Mouse (Mus musculus) cerebellum, postnatal 25 days (tissue): Measurements from ENCODE around the gene Slc22a6.
A peak's percentile ranks its signal among the peaks of the same experiment; 100 is the strongest.

ENCODE experiments used
- DNase-seq, 2 experiments: peaks; one replicate each; pipeline ENCODE4 v3.0.0; 2021; ENCODE audit warnings: mixed read lengths in 2 of 2

Gene Slc22a6

GRCm38 (mm10) chr19:8617904-8618303 lies at the start of gene Slc22a6:
Slc22a6 (plus strand) TSS chr19:8618039.
- no peak for DNase-seq

GRCm38 (mm10) chr19:8569453-8569863 lies 48.4 kb upstream of the Slc22a6 start:
- DNase-seq, result peak; percentile 19 to 46

- DNase-seq, result no peak
These were observed 47.3 kb upstream of the Slc22a6 start for GRCm38 (mm10) chr19:8570341-8571040.

GRCm38 (mm10) chr19:8571746-8572145 lies 46.1 kb upstream of the Slc22a6 start:
- DNase-seq, result no peak

GRCm38 (mm10) chr19:8572485-8572884 lies 45.4 kb upstream of the Slc22a6 start:
- DNase-seq, result no peak

- DNase-seq, result no peak
These were observed 40.4 kb upstream of the Slc22a6 start for GRCm38 (mm10) chr19:8577432-8577831.

- peak; percentile 56 to 74 for DNase-seq
These were observed 39.4 kb upstream of the Slc22a6 start for GRCm38 (mm10) chr19:8578293-8578969.

DNA sequence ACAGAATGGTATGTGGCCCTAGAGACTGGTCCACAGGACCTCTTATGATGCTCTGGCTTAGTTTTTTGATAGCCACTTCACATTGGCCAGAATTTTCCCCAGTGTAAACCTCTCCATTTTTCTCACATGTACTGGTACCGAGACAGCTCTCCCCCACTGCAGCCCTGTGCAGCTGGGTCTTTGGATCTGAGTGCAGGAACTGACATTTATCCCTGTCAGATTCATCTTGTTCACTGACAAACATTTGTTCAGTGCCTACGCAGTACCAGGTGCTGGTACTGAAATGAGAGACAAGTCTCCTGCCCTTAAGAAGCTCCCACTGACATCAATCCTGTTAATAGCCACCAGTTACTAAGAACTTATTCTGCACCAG lies 38.9 kb upstream of the Slc22a6 start:
- no peak for DNase-seq

DNA sequence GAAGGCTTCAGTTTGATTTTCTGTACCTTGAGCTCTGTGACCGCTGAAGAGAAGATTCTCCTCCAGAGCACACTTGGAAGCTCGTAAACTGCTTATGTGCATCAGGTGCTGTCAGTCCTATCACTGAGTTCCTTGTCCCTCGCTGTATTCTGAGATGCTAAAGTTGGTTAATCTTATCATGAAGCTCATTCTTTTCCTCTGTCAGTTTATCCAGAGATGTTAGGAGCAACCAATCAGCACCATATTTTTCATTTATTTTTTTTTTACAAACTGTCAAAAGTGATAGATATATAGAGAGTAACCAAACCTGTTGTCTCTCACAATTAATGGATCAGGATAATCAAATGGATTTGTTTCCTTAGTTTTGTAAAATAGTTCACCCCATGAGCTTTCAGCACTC lies 32.5 kb upstream of the Slc22a6 start:
- DNase-seq, result no peak

DNA sequence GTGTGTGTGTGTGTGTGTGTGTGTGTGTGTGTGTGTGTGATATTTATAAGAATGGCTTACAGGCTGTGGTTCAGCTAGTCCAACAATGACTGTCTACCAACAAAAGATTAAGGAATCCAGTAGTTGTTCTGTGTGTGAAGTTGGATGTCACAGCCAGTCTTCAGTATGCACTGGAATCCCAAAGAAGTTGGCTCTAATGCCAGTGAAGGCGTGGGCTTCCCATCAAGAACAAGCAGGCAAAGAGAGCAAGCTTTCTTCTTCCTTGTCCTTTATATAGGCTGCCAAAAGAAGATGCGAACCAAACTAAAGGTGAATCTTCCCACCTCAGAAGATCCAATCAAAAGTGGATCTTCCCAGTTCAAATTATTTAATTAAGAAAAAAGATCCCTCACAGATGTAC lies 31.9 kb upstream of the Slc22a6 start:
- no peak for DNase-seq

GRCm38 (mm10) chr19:8586350-8586749 lies 31.5 kb upstream of the Slc22a6 start:
- DNase-seq, result no peak

GRCm38 (mm10) chr19:8587315-8587714 lies 30.5 kb upstream of the Slc22a6 start:
- no peak for DNase-seq

DNA sequence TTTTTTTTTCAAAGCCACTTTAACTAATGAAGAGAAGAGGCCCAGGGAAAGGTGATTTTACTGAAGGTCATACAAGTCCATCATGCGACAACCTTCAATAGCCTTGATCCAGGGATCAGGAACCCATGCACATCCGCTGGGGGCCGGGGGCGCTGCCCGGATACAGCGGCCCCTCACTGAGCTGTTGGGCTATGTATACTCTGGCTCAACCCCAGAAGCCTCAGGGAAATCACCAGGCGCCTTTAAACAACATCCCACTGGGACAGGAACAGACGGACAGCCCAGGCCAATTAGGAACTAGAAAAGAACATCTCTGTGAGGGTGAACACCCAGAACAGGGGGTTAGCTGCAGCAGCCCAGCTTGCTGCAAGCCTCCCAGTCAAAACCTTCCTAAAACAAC lies 26.9 kb upstream of the Slc22a6 start, which contains the start of gene Slc22a8:
Slc22a8 (plus strand) TSS at position 301 of the 400 bp plus-strand sequence.
- no peak for DNase-seq

DNA sequence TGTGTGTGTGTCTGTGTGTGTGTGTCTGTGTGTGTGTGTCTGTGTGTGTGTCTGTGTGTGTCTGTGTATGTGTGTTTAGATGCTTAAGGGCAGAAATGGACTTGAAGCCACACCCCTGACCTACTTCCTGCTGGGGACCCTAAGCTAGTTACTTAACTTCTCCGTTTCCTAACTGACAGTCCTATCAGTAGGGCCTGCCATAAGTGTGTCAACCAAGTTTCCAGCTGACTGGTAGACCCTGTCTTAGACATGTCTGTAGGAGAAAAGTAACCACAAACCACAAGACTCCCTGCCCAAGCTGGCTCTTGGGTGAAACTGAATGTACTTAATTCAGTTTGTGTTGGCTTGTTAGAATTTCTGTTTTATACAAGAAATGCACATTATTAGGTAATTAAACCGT lies 25.7 kb upstream of the Slc22a6 start:
- DNase-seq, result no peak

DNA sequence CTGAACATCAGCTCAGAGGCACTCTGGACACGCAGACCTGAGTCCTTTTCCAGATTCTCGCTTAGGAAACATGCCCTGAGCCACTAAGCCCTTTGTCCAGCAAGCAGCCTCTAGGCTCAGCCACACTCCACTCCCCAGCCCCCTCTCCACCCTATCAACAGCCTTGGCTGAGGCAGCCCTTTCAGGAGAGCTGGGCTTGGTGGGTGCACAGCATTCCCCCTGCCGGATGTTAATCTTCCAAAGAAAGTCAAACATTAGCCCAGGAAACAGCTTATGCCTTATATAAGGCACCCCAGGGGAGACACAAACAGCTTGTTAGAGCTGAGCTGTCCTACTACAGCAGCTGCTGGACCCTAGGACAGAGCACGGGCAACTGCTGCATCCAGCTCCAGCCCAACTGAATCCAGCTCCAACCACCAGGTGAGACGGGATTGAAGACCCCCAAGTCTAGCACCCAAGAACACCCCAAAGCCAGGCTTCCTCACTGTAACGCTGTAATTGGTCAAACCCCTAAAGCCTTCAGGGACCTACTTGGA lies 24.9 kb upstream of the Slc22a6 start:
- DNase-seq, result no peak

- DNase-seq, result no peak
These were observed 24.0 kb upstream of the Slc22a6 start for GRCm38 (mm10) chr19:8593833-8594232.

- no peak for DNase-seq
These were observed 23.3 kb upstream of the Slc22a6 start for GRCm38 (mm10) chr19:8594518-8594917.

- DNase-seq, result no peak
These were observed 20.6 kb upstream of the Slc22a6 start for GRCm38 (mm10) chr19:8597269-8597668.

DNA sequence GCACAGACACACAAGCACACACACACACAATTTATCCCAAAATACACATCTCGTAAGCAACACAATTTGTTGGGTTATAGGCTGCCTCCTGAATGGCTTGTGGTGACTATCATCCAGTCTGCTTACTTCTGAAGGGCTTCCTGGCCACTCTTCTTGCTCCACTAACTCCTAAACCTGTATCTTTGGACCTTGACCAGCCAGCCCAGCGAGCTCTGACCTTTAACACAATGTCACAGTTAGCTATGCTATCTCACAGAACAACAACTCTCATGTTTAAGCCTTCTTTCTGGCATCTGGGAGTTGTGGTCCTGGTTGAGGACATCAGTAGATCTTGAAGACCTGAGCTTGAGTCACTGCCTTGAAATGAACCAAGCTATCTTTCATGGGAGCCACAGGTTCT lies 18.6 kb upstream of the Slc22a6 start:
- no peak for DNase-seq

DNA sequence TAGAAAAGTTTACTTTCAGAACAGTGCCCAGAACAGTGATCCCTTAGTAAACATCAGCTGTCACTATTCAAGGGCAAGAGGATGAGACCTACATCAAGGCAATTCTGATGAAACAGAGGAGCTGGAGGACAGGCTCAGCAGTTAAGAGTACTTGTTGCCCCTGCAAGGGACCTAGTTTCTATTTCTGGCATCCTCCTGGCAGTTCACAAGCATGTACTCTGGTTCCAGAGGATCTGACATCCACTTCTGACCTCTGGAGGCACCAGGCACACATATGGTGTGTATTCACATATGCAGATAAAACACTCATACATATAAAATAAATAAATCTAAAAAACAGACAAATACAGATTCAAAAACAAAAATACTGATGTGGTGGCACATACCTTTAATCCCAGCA lies 15.9 kb upstream of the Slc22a6 start:
- no peak for DNase-seq

GRCm38 (mm10) chr19:8602914-8603313 lies 14.9 kb upstream of the Slc22a6 start:
- no peak for DNase-seq

DNA sequence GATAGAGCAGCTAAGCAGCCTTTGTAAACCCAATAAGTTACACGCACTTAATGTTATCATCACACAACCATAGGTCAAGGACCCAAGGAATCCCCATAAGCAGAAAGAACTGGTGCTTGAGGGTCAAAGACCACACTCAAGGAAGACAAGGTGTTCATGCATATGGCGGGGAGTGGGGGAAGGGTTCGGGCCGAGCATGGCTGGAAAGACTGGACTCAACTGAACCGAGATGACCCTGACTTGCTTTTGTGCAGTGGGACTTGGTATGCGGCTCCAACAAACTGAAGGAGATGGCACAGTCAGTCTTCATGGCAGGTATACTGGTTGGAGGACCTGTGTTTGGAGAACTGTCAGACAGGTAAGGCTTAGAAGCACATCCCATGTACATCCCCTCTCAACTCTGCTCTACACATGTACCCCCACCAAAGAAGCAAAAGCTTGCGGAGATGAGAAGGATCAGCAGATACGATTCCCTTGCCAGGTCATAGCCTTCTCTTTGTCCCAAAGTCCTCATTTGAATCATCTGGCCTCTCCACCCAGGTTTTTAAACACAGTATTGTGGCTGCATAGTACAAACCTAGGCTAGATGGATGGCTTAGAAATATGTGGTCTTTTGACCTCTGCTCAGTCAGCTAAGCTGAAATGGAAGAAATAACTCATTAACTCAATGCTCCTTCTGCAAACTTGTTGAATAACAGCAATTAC lies 13.2 kb upstream of the Slc22a6 start:
- no peak for DNase-seq

- DNase-seq, result no peak
These were observed 12.6 kb upstream of the Slc22a6 start for GRCm38 (mm10) chr19:8605241-8605558.
